Mouse (Mus musculus) brain, embryonic 14.5 days (tissue): ENCODE results near the gene Pla2g2c.

Source experiments
- CTCF ChIP-seq: fragments of 200-500 bp; IDR thresholded peaks from 2 replicates; pipeline ENCODE4 v1.5.1; 2012; ENCODE audit warnings: inconsistent platforms, mild to moderate bottlenecking, moderate library complexity, borderline replicate concordance; ENCODE audit not compliant: insufficient read depth, insufficient read length; ENCODE audit errors: extremely low read depth
- POLR2A ChIP-seq: fragments of 200-500 bp; IDR thresholded peaks from 2 replicates; pipeline ENCODE4 v1.6.1; 2012; ENCODE audit warnings: mild to moderate bottlenecking, inconsistent platforms, borderline replicate concordance; ENCODE audit not compliant: poor library complexity, insufficient read depth, insufficient read length, severe bottlenecking; ENCODE audit errors: extremely low read depth

DNA sequence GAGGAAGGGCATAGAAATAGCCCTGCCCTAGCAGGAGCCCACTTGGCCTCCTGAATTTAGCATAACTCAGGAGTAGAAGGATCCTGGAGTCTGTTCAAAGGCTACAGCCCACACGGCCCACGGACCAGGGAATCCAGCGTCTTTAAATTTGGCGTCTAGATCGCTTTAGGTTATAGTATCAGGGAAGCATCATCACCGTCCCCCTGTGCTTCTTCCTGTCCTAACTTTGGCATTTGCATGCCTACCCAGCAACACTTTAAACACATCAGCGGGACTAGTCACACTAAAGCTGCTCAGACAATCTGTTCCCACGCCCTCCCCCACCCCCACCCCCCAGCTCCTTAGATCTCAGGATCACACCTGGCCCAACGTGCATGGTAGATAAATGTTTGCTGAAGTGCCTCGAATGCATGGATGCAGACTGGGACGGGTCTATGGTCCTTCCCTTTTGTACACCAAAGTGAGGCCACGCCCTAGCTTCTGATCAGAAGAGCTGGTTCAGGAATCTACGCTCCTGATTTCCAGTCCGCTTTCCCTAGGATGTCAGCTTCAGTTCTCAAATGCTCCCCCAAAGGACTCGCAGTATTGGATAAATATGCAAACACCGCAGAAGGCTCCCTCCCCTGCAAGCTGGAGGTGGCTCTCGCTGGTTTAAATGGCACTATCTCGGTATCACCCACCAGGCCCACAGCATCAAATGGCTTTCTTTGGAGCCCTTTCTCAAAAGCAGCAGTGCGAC lies 33.0 kb upstream of the Pla2g2c start:
- no peak for TF ChIP-seq CTCF
- no peak for TF ChIP-seq POLR2A
